Mouse (Mus musculus) embryo, embryonic 10 days (tissue): ENCODE results near the gene Sars2.

ENCODE experiments used
- DNase-seq: peaks from one replicate; pipeline ENCODE4 v3.0.0-alpha.2; 2015; ENCODE audit warnings: low spot score

Gene Sars2

DNA sequence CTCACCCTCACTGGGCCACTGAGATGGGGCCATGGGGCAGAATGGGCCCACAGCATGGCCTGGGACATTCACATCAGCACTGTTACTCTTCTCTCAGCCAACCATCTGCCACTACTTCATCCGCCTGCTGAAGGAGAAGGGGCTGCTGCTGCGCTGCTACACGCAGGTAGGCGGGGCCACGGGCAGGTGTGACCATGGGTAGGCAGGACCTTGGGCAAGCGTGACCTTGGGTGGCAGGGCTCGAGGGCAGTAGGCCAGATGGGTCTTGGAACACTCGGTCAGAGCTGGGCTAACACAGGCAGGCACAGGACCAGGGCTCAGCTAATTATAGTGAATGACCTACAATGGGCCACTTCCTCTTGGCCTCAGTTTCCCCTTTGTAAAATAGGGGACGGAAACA is 37.0 kb downstream of the Sars2 start:
- no peak for DNase-seq

GRCm38 (mm10) chr7:28780067-28780658 is 38.4 kb downstream of the Sars2 start:
- peak; percentile 88 for DNase-seq

- no peak for DNase-seq
Measured at GRCm38 (mm10) chr7:28780857-28781256, 39.1 kb downstream of the Sars2 start.

DNA sequence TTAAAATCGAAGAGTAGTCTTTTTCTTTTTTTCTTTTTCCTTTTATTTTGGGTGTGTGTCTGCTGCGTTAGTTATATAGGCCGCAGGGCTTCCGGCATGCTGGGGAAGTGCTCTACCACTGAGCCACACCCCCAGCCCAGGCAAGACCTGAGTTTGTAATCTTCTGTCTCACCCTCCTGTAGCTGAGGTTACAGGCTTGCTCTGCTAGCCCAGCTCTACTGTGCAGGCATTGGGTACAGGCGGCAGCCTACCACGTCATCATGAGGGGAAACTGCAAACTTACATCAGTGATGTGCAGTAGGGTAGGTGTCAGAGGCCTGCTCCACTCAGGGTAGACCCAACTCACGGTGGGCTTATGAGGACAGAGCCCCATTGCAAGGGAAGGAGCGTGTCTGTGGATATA is 39.5 kb downstream of the Sars2 start:
- DNase-seq = no peak

- DNase-seq = no peak
Measured at GRCm38 (mm10) chr7:28785161-28785560, 43.4 kb downstream of the Sars2 start.

- DNase-seq = no peak
Measured at GRCm38 (mm10) chr7:28787884-28788283, 46.1 kb downstream of the Sars2 start.

- no peak for DNase-seq
Measured at GRCm38 (mm10) chr7:28788307-28789195, 46.8 kb downstream of the Sars2 start, which contains the start of gene Rinl. TSS of gene Rinl (plus strand) at chr7:28788969.

GRCm38 (mm10) chr7:28789235-28789634 is 47.4 kb downstream of the Sars2 start:
- DNase-seq = no peak

- peak; percentile 70 for DNase-seq
Measured at GRCm38 (mm10) chr7:28790066-28790806, 48.4 kb downstream of the Sars2 start.

GRCm38 (mm10) chr7:28791706-28792105 is 49.9 kb downstream of the Sars2 start:
- DNase-seq = no peak

DNA sequence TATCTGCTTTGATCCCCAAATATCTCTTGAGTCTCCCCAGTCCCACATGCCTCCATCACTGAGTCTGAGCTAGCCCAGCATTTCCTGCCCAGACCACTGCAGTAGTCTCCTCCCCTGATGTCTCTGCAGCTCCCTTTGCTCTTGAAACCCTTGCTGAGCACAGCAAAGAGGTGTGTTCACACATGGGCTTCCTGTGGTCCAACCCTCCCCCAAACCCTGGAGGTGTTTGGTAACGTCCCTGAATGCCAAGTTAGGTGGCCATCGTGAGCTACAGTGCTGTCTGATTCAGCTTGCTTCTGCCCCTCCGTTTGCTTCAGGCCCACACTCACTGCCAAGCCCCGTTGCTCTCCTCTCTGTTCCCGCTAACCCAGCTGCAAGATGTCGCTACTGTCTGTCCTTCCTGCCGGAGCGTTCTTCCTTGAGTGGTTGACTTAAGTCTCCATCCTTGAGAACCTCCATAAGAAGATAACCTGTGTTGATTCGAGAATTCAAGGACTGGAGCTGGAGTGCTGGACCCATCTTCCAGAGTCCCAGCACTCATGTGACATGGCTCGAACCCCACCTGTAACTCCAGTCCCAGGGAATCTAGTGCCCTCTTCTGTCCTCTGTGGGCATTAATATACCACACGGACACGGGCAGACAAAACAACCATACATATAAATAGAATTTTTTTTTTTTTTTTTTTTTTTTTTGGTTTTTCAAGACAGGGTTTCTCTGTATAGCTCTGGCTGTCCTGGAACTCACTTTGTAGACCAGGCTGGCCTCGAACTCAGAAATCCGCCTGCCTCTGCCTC is 50.8 kb downstream of the Sars2 start:
- no peak for DNase-seq

- peak; percentile 40 for DNase-seq
Measured at GRCm38 (mm10) chr7:28793834-28794233, 52.0 kb downstream of the Sars2 start.

GRCm38 (mm10) chr7:28794496-28794895 is 52.7 kb downstream of the Sars2 start:
- DNase-seq = no peak

DNA sequence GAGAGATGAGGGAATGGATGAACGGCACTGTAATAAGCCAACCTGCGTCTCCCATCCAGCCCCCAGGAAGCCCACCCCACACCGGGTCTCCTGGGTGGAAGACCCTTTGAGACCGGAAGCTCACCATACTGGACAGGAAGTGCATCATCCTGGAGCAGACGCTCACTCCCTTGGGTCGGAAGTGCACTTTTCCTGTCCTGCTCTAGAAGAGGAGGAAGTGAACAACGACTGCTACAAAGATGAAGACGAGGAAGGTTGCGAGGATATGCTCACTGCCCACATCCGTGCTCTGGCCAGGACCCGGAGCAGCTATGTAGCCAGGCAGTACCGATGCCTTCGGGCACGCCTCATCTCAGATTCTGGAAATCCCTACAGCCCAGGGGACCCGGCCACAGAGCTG is 54.0 kb downstream of the Sars2 start:
- no peak for DNase-seq

- DNase-seq = peak; percentile 85
Measured at GRCm38 (mm10) chr7:28796562-28796975, 54.8 kb downstream of the Sars2 start.

DNA sequence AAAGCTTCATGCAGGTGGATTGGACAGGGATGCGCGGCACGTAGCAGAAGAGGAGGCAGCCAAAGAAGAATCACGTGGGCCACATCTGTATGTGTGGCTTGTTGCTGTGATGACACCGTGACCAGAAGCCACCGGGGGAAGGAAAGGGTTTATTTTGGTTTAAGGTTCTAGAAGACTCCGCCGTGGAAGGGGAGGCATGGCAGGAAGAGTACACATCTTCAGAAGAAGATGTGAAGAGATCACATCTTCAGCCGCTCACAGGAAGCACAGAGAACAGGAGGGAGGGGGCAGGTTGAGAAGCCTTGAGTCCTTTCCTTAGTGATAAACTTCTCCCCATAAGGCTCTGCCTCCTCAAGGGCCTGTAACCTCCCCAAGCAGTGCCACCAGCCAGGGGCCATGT is 58.2 kb downstream of the Sars2 start:
- no peak for DNase-seq

DNA sequence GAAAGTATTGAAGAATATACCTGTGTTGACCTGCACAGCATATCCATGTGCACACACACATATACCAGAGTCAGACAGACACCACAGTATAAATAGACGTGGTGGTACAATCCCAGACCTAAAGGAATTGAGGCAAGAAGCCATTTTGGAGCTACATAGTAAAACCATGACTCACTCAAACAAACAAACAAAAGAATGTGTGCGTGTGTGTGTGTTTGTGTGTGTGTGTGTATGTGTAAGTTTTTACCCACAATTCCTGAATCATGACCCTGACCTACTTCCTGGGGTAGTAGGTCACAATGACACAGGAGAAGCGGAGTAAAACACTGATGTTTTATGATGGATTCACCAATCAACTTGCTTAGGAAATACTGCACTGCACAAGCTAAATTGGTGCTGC is 59.7 kb downstream of the Sars2 start:
- no peak for DNase-seq

DNA sequence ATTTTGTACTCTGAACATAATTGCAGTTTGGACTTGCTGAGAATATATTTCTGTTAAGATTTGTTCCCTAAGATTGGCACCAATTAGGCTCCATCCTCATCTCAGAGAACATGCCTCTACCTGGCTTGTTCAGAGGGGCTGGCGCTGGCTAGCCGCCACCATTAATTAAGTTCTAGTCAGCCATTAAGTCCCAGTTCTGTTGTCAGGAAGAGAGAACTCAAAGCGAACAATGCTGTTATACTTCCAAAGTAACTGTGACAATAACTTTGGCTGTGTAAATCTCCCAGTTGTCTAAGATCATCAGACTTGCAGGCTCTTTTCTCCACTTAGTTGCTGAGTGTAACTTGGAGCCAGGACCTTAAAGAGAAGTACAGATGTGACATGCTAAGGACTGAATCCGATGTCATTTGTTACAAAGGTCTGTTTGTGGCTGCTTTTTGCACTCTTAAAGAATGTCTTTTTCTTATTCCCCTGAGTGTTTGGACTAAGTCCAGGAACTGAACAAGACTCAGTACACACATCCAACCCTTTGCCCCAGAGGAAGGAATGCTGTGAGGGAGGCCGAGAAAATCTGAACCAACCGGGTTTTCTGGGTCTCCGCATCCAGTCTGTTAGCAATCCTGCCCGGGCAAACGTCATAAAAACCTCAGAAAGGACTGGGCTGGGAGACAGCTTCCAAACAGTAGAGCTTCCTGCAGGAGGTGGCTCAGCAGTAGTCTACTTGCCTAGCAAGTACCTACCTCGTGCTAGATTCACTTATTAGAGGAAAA is 60.3 kb downstream of the Sars2 start:
- DNase-seq = peak; percentile 54

DNA sequence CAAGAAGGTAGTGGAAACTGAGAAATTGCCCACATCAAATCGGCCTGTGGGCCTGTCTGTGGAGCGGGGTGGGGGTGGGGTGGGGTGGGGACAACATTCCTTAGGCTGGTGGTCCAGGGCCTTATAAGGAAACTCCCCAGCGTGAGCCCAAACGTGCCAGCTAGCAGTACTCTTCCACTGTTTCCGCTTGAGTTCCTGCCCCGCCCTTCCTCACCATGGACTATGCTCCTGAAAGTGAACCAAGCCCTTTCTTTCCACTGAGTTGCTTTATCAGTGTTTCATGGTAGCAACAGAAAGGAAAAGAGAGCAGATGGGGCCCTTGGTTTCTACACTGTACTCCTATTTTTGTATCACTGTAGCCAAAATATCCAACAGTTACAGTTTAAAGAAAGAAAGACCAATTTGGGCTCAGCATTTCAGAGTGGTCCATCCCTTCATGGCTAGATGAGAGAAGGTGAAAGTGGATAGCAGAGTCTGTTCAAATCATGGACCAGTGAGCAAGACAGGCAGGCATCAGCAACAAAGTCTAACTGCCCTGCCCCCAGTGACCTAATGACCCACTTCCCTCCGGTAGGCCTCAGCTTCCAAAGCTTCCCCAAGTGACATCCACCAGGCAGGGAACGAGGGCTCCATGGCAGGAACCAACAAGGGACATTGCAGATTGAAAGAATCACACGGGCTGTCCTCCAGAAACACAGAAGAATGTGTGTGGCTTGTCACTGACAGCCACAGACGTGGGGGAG is 61.2 kb downstream of the Sars2 start:
- DNase-seq = peak; percentile 84
